Mouse (Mus musculus) MEL (cell line): Measurements from ENCODE around the gene Cnn2. TPM values are rescaled to one million over a fixed set of nuclear protein-coding genes. Genes with fewer than 3 reads are reported as not detected.

Experiments
- DNase-seq: peaks from one replicate; pipeline ENCODE4 v3.0.0; 2011; ENCODE audit warnings: low read depth, low spot score
- H3K27ac ChIP-seq: 2 replicates; pipeline ENCODE4 v1.5.1; 2012; ENCODE audit warnings: low read depth, mild to moderate bottlenecking, control low read depth, low read length, moderate library complexity; ENCODE audit not compliant: control insufficient read depth
- H3K27me3 ChIP-seq, 2 experiments: fragments of 150-350 bp in 1 of 2; sonication (generic) in 1 of 2; 2 replicates each; pipeline ENCODE4 v1.6.1; 2012; ENCODE audit warnings: low read length in 2 of 2, mild to moderate bottlenecking in 2 of 2, improper control_type of control experiment in 1 of 2, moderate library complexity in 1 of 2; ENCODE audit not compliant: insufficient read depth in 2 of 2, control insufficient read depth in 1 of 2
- H3K36me3 ChIP-seq, 2 experiments: 2 replicates each; pipeline ENCODE4 v1.6.1; 2012 to 2014; ENCODE audit warnings: low read length in 2 of 2, improper control_type of control experiment in 1 of 2, inconsistent platforms in 1 of 2, mild to moderate bottlenecking in 1 of 2; ENCODE audit not compliant: insufficient read depth in 2 of 2, control insufficient read depth in 1 of 2
- H3K4me1 ChIP-seq, 2 experiments: fragments of 150-350 bp in 1 of 2; sonication (generic) in 1 of 2; 2 replicates each; pipeline ENCODE4 v1.6.1; 2012; ENCODE audit warnings: low read length in 2 of 2, improper control_type of control experiment in 1 of 2, mild to moderate bottlenecking in 1 of 2; ENCODE audit not compliant: insufficient read depth in 2 of 2, control insufficient read depth in 1 of 2
- H3K4me3 ChIP-seq, 2 experiments: fragments of 150-350 bp in 1 of 2; sonication (generic) in 1 of 2; 2 replicates each; pipeline ENCODE4 v1.5.1; 2012; ENCODE audit warnings: low read depth in 2 of 2, low read length in 2 of 2, mild to moderate bottlenecking in 2 of 2, moderate library complexity in 2 of 2, control low read depth in 1 of 2, improper control_type of control experiment in 1 of 2; ENCODE audit not compliant: control insufficient read depth in 1 of 2, insufficient read depth in 1 of 2
- H3K79me2 ChIP-seq: 2 replicates; pipeline ENCODE4 v1.6.1; 2012; ENCODE audit warnings: mild to moderate bottlenecking, low read length, moderate library complexity; ENCODE audit not compliant: control insufficient read depth, poor library complexity, insufficient read depth
- H3K9ac ChIP-seq: 2 replicates; pipeline ENCODE4 v1.6.1; 2012; ENCODE audit warnings: low read depth, mild to moderate bottlenecking, control low read depth, low read length, moderate library complexity; ENCODE audit not compliant: control insufficient read depth, poor library complexity, severe bottlenecking
- H3K9me3 ChIP-seq: fragments of 150-350 bp; sonication (generic); replicated peaks from 2 replicates; pipeline ENCODE4 v1.6.1; 2012; ENCODE audit warnings: mild to moderate bottlenecking, low read length, improper control_type of control experiment, moderate library complexity; ENCODE audit not compliant: insufficient read depth
- BHLHE40 ChIP-seq: IDR thresholded peaks from 2 replicates; pipeline ENCODE4 v1.6.1; 2012; ENCODE audit warnings: low read depth, mild to moderate bottlenecking, inconsistent platforms, low read length, improper control_type of control experiment, borderline replicate concordance
- CHD1 ChIP-seq: IDR thresholded peaks from 2 replicates; pipeline ENCODE4 v1.6.1; 2012; ENCODE audit warnings: low read depth, mild to moderate bottlenecking, inconsistent platforms, low read length, improper control_type of control experiment
- ELF1 ChIP-seq: IDR thresholded peaks from 2 replicates; pipeline ENCODE4 v1.6.1; 2014; ENCODE audit warnings: low read depth, mild to moderate bottlenecking, inconsistent platforms, low read length, improper control_type of control experiment, moderate library complexity
- EP300 ChIP-seq, 2 experiments: IDR thresholded peaks; 2 replicates each; pipeline ENCODE4 v1.6.1; 2011; ENCODE audit warnings: improper control_type of control experiment in 2 of 2, low read length in 2 of 2, low read depth in 1 of 2, mild to moderate bottlenecking in 1 of 2
- HCFC1 ChIP-seq: IDR thresholded peaks from 2 replicates; pipeline ENCODE4 v1.6.1; 2012; ENCODE audit warnings: low read depth, mild to moderate bottlenecking, inconsistent platforms, low read length, improper control_type of control experiment, moderate library complexity
- KAT2A ChIP-seq: conservative IDR thresholded peaks from 2 replicates; pipeline ENCODE4 v1.6.1; 2012; ENCODE audit warnings: low read depth, low read length, improper control_type of control experiment, inconsistent platforms
- MAX ChIP-seq: IDR thresholded peaks from 2 replicates; pipeline ENCODE4 v1.6.1; 2011; ENCODE audit warnings: low read length, improper control_type of control experiment
- MAZ ChIP-seq: IDR thresholded peaks from 2 replicates; pipeline ENCODE4 v1.6.1; 2012; ENCODE audit warnings: low read depth, mild to moderate bottlenecking, inconsistent platforms, low read length, improper control_type of control experiment
- MYB ChIP-seq: IDR thresholded peaks from 2 replicates; pipeline ENCODE4 v1.6.1; 2011; ENCODE audit warnings: mild to moderate bottlenecking, low read depth, low read length, improper control_type of control experiment
- POLR2A ChIP-seq, 2 experiments: IDR thresholded peaks; 2 replicates each; pipeline ENCODE4 v1.6.1; 2011 to 2012; ENCODE audit warnings: low read length in 2 of 2, mild to moderate bottlenecking in 2 of 2, control low read depth in 1 of 2, improper control_type of control experiment in 1 of 2, low read depth in 1 of 2, moderate library complexity in 1 of 2; ENCODE audit not compliant: control insufficient read depth in 1 of 2, insufficient read depth in 1 of 2, poor library complexity in 1 of 2
- POLR2AphosphoS5 ChIP-seq: IDR thresholded peaks from 2 replicates; pipeline ENCODE4 v1.6.1; 2012; ENCODE audit warnings: low read depth, borderline replicate concordance, mild to moderate bottlenecking, inconsistent platforms, low read length, moderate library complexity, mixed read lengths
- RCOR1 ChIP-seq: IDR thresholded peaks from 2 replicates; pipeline ENCODE4 v1.6.1; 2012; ENCODE audit warnings: low read depth, mild to moderate bottlenecking, inconsistent platforms, low read length, improper control_type of control experiment
- SIN3A ChIP-seq: IDR thresholded peaks from 2 replicates; pipeline ENCODE4 v1.6.1; 2012; ENCODE audit warnings: low read length, improper control_type of control experiment, inconsistent platforms
- TBP ChIP-seq: IDR thresholded peaks from 2 replicates; pipeline ENCODE4 v1.8.0; 2011; ENCODE audit warnings: low read depth, low read length, improper control_type of control experiment
- TCF12 ChIP-seq: IDR thresholded peaks from 2 replicates; pipeline ENCODE4 v1.6.1; 2014; ENCODE audit warnings: low read depth, mild to moderate bottlenecking, inconsistent platforms, low read length, improper control_type of control experiment, moderate library complexity
- polyA plus RNA-seq, 2 experiments: library from polyadenylated mRNA; stranded (reverse) in 1 of 2; unstranded in 1 of 2; fragments of >175 nt in 1 of 2; fragments of >200 nt in 1 of 2; gene quantifications; 2 replicates each; pipeline versions ENCODE4 v1.2.1 to v1.2.4; 2012; ENCODE audit warnings: low replicate concordance in 2 of 2, low read depth in 1 of 2; ENCODE audit not compliant: insufficient read length in 2 of 2, insufficient read depth in 1 of 2, missing spikeins in 1 of 2
- total RNA-seq: library from RNA; depleted of rRNA; stranded (reverse); fragments of 300-350 nt; gene quantifications from 2 replicates; pipeline ENCODE4 v1.2.3, GENCODE M21; 2012

Gene Cnn2
- total and polyA plus RNA-seq, 3 experiments = 8.7 to 25.3 TPM; not detected in 1

DNA sequence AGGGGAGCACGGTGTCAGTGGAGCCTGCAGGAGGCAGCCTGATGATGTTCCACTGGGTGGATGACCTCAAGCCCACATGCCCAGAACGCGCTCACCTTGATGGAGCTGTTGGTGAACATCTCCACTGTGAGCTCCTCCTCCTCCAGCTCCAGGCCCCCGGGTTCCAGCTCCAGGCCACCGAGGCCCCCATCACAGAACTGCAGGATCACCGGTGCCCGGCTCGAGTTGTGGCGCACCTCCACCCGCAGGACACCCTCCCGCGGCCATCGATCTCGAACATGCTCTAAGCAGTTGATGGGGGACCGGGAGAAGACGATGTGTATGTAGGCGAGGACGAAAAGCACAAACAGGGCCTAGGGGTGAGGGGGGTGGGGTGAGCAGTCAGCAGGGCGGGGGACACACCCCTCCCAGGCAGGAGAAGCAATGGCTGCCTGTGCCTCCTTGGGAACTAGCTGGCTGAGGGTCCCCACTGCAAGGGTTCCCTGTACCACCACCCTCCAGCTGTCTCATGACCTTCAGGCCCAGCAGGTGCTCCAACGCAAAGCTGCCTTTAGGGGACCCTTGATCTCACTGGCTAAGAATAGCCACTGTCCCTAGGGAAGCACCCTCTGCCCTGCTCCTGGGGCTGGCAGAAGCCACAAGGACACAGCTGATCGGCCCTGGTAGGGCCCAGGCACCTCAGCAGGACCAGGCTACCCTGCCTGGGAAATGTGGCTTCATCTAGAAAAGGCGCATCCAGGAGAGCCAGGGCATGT, 8.8 kb upstream of the Cnn2 start:
- TF ChIP-seq RCOR1 (no peak), MAX (no peak), POLR2A (IDR thresholded peaks at IDR 0.05; ENCODE audit: control insufficient read depth in 1 of 2, insufficient read depth in 1 of 2, low read depth in 1 of 2, low read length in 2 of 2, poor library complexity in 1 of 2) (no peak; a peak in 1 of 4 replicates), TCF12 (no peak), EP300 (IDR thresholded peaks at IDR 0.05; ENCODE audit: low read depth in 1 of 2, low read length in 2 of 2) (no peak), KAT2A (no peak), SIN3A (no peak), POLR2AphosphoS5 (no peak)
- Histone ChIP-seq H3K27me3 (no peaks in the 10 kb centered on the region), H3K27ac (no peak overlapping the region), H3K4me3 (no peak overlapping the region), H3K9ac (no peak overlapping the region), H3K9me3 (no peaks in the 10 kb centered on the region), H3K36me3 (peaks cover 0 to 5% of the 10 kb centered on the region in 2 experiments; a peak in 3 of 4 replicates), H3K4me1 (peaks cover 0 to 8% of the 10 kb centered on the region in 2 experiments; a peak in 1 of 4 replicates), H3K79me2 (peaks cover 30% of the 10 kb centered on the region)
- DNase-seq = no peak

DNA sequence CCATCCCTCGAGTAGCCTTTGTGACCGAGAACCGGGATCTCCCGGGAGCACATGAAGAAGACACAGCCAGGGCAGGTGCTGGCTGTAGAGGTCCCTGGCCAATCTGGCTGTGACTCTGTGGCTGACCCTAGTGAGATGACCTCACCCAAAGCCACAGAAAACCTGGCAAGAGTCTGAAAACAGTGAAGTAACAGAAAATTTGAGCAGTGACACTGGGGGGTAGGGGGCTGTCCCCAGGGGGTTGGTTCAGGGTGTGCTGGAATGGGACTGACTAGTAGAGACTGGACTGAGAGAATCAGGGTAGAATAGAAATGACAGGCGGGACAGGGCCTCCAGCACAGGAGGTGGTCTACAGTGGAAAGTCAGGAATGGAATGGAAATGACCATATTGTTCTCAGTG, 5.2 kb upstream of the Cnn2 start:
- peaks cover 0 to 5% of the 10 kb centered on the region in 2 experiments; a peak in 3 of 4 replicates for H3K36me3 ChIP-seq
- H3K4me3 ChIP-seq = peak overlapping the region; percentile 77 to 85
- peak overlapping the region; percentile 85 for H3K9ac ChIP-seq
- H3K9me3 ChIP-seq = no peaks in the 10 kb centered on the region
- peak; percentile 47 for DNase-seq
- peak overlapping the region; percentile 77 for H3K27ac ChIP-seq
- no peaks in the 10 kb centered on the region for H3K27me3 ChIP-seq
- H3K79me2 ChIP-seq = peaks cover 30% of the 10 kb centered on the region
- TF ChIP-seq TBP (no peak), ELF1 (no peak), MAZ (no peak), CHD1 (no peak), MYB (no peak), BHLHE40 (no peak), HCFC1 (no peak)
- peaks cover 0 to 11% of the 10 kb centered on the region in 2 experiments; a peak in 2 of 4 replicates for H3K4me1 ChIP-seq
